Mouse (Mus musculus) heart, postnatal 0 days (tissue): Measurements from ENCODE around the gene Stoml1. TPM values are rescaled to one million over a fixed set of nuclear protein-coding genes. Genes with fewer than 3 reads are reported as not detected.
"Not testable (repeated sequence)": the region's sequence is repeated elsewhere in the genome, so short reads cannot be mapped to it uniquely, and the experiment has no call there.

Source experiments
- ATAC-seq: fragments of 200-750 bp; cut with Nextera tagmentation; 2 replicates; pipeline ENCODE4 v1.8.0; 2017; ENCODE audit warnings: low read depth, moderate number of reproducible peaks, moderate library complexity; ENCODE audit not compliant: insufficient read depth
- DNase-seq: peaks from one replicate; pipeline ENCODE4 v3.0.0-alpha.2; 2016; ENCODE audit warnings: low spot score
- H3K27ac ChIP-seq: fragments of 300-500 bp; sonication (generic); 2 replicates; pipeline ENCODE4 v1.5.1; 2014; ENCODE audit warnings: low read depth, mild to moderate bottlenecking
- H3K27me3 ChIP-seq: fragments of 300-500 bp; sonication (generic); 2 replicates; pipeline ENCODE4 v1.6.1; 2014; ENCODE audit warnings: low read length, mixed read lengths; ENCODE audit not compliant: control insufficient read depth, insufficient read depth
- H3K36me3 ChIP-seq: fragments of 300-500 bp; sonication (generic); replicated peaks from 2 replicates; pipeline ENCODE4 v1.6.1; 2014; ENCODE audit warnings: low read length, mixed read lengths; ENCODE audit not compliant: control insufficient read depth, insufficient read depth
- H3K4me1 ChIP-seq: fragments of 300-500 bp; sonication (generic); 2 replicates; pipeline ENCODE4 v1.6.1; 2014; ENCODE audit warnings: antibody characterized with exemption; ENCODE audit not compliant: control insufficient read depth, insufficient read depth
- H3K4me2 ChIP-seq: fragments of 300-500 bp; sonication (generic); 2 replicates; pipeline ENCODE4 v1.6.1; 2014; ENCODE audit warnings: low read depth, mild to moderate bottlenecking, low read length, moderate library complexity
- H3K4me3 ChIP-seq: fragments of 300-500 bp; sonication (generic); 2 replicates; pipeline ENCODE4 v1.5.1; 2014; ENCODE audit warnings: low read depth, low read length
- H3K9ac ChIP-seq: fragments of 300-500 bp; sonication (generic); replicated peaks from 2 replicates; pipeline ENCODE4 v1.6.1; 2014; ENCODE audit warnings: low read depth, low read length, mixed read lengths
- H3K9me3 ChIP-seq: fragments of 300-500 bp; sonication (generic); replicated peaks from 2 replicates; pipeline ENCODE4 v1.6.1; 2016; ENCODE audit warnings: low read length; ENCODE audit not compliant: control insufficient read depth
- CTCF ChIP-seq: IDR thresholded peaks from 2 replicates; pipeline ENCODE4 v1.5.1; 2016; ENCODE audit warnings: antibody characterized with exemption, control low read depth, low read depth
- EP300 ChIP-seq: IDR thresholded peaks from 2 replicates; pipeline ENCODE4 v1.6.1; 2016; ENCODE audit warnings: antibody characterized with exemption, low read depth
- WGBS: fragments of 180-500 bp; shearing (Covaris S2); extraction: QIAGEN DNeasy Blood & Tissue Kit; methylation state at CpG from one replicate; pipeline ENCODE4 v1.1.7; 2014; 5-methylcytosine and 5-hydroxymethylcytosine counted together
- polyA plus RNA-seq: library from polyadenylated mRNA; unstranded; fragments of >200 nt; fragmentation: Nextera tagmentation; extraction: Ambion mirVana; gene quantifications from 2 replicates; pipeline ENCODE4 v1.2.1, GENCODE M21; 2015
- total RNA-seq: library from RNA; depleted of rRNA; stranded (reverse); fragments of >200 nt; gene quantifications from 2 replicates; pipeline ENCODE4 v1.2.3, GENCODE M21; 2014; ENCODE audit warnings: low replicate concordance

Stoml1 gene
- total and polyA plus RNA-seq, 2 experiments from 2014 or later, result 16.4 to 21.7 TPM

GRCm38 (mm10) chr9:58268384-58269313 lies 15.7 kb downstream of the Stoml1 start:
- Histone ChIP-seq H3K27ac (no peak overlapping the region), H3K4me2 (no peak overlapping the region), H3K9ac (no peak overlapping the region), H3K4me1 (no peaks in the 10 kb centered on the region; the same call in 1 of the 2 replicates), H3K9me3 (no peaks in the 10 kb centered on the region), H3K36me3 (no peaks in the 10 kb centered on the region; the same call in 1 of the 2 replicates), H3K27me3 (no peaks in the 10 kb centered on the region), H3K4me3 (no peak overlapping the region)
- DNase-seq (peak; percentile 64), ATAC-seq (no peak; the same call in 1 of the 2 replicates)
- TF ChIP-seq CTCF, result peak; percentile 76
- no peak for TF ChIP-seq EP300
- WGBS, result 48% methylated on average over 12 of the region's 12 CpGs

- Histone ChIP-seq H3K9me3 (no peaks in the 10 kb centered on the region), H3K27me3 (no peaks in the 10 kb centered on the region), H3K4me2 (no peak overlapping the region), H3K9ac (no peak overlapping the region), H3K4me3 (no peak overlapping the region), H3K36me3 (no peaks in the 10 kb centered on the region), H3K27ac (no peak overlapping the region), H3K4me1 (peaks cover 9% of the 10 kb centered on the region)
- ATAC-seq (no peak), DNase-seq (peak; percentile 3)
- TF ChIP-seq CTCF (no peak), EP300 (no peak)
- WGBS, result 41% methylated on average over 3 of the region's 3 CpGs
Observed at GRCm38 (mm10) chr9:58270081-58270480, 17.1 kb downstream of the Stoml1 start.

- no peak overlapping the region for H3K9ac ChIP-seq
- TF ChIP-seq EP300, result no peak
- no peak for TF ChIP-seq CTCF
- 53% methylated on average over 3 of the region's 3 CpGs for WGBS
- H3K27ac ChIP-seq, result no peak overlapping the region
- H3K36me3 ChIP-seq, result no peaks in the 10 kb centered on the region
- no peak overlapping the region for H3K4me2 ChIP-seq
- peaks cover 16% of the 10 kb centered on the region for H3K4me1 ChIP-seq
- H3K27me3 ChIP-seq, result no peaks in the 10 kb centered on the region
- no peak for ATAC-seq
- H3K4me3 ChIP-seq, result no peak overlapping the region
- H3K9me3 ChIP-seq, result no peaks in the 10 kb centered on the region
- DNase-seq, result peak; percentile 3
Observed at GRCm38 (mm10) chr9:58271109-58271508, 18.1 kb downstream of the Stoml1 start.

- DNase-seq, result peak; percentile 5
- not testable (repeated sequence) for H3K9ac ChIP-seq, H3K27ac ChIP-seq, H3K27me3 ChIP-seq, H3K36me3 ChIP-seq, ATAC-seq, H3K9me3 ChIP-seq, H3K4me2 ChIP-seq, H3K4me3 ChIP-seq
- WGBS, result 83% methylated on average over 9 of the region's 9 CpGs
- H3K4me1 ChIP-seq, result peaks cover 16% of the 10 kb centered on the region
- TF ChIP-seq CTCF, result 0 out of 2 replicates have a peak, but pooled peaks have one; percentile 2
Observed at GRCm38 (mm10) chr9:58271551-58271950, 18.6 kb downstream of the Stoml1 start.

- ATAC-seq, result no peak
- peaks cover 16% of the 10 kb centered on the region for H3K4me1 ChIP-seq
- 60% methylated on average over 2 of the region's 2 CpGs for WGBS
Observed at GRCm38 (mm10) chr9:58272068-58272541, 19.1 kb downstream of the Stoml1 start.

More at GRCm38 (mm10) chr9:58272068-58272541, 19.1 kb downstream of the Stoml1 start:
- no peaks in the 10 kb centered on the region for H3K27me3 ChIP-seq
- H3K4me3 ChIP-seq, result no peak overlapping the region
- H3K9ac ChIP-seq, result no peak overlapping the region
- H3K4me2 ChIP-seq, result no peak overlapping the region
- no peaks in the 10 kb centered on the region for H3K36me3 ChIP-seq
- no peaks in the 10 kb centered on the region for H3K9me3 ChIP-seq
- TF ChIP-seq CTCF (no peak), EP300 (no peak)
- DNase-seq, result peak; percentile 8
- no peak overlapping the region for H3K27ac ChIP-seq
